ENCODE assay signal across 7 mouse cellular contexts in genomic region chr11:3539111-3539825, GRCm38 (mm10). TPM values are rescaled to one million over a fixed set of nuclear protein-coding genes. Genes with fewer than 3 reads are reported as not detected.
DNase-seq lines count a peak whose midpoint lies in the region; ATAC-seq and TF ChIP-seq lines count a peak whose summit lies in the region.

No protein-coding gene starts in this region.

- intact Hi-C loops in left cerebral cortex, postnatal 4 days (cut with DNase I): loop anchor here (5.0 to 10.0 kb wide), 2 partner anchors 248 to 376 kb away; partner anchors contain the start of gene Slc35e4

- H3K9ac ChIP-seq in intestine, postnatal 0 days (ENCODE audit: low read depth, low read length): peak overlapping the region; percentile 60
- peak overlapping the region; percentile 71 for H3K9ac ChIP-seq in midbrain, embryonic 12.5 days (replicated peaks)

- no peaks in the 10 kb centered on the region; the same call in 1 of the 2 replicates for H3K36me3 ChIP-seq in intestine, postnatal 0 days (ENCODE audit: control insufficient read depth, insufficient read depth)
- no peaks in the 10 kb centered on the region for H3K36me3 ChIP-seq in midbrain, embryonic 12.5 days
- H3K36me3 ChIP-seq in small intestine, adult 2 months (ENCODE audit: control insufficient read depth, insufficient read depth, low read length): no peaks in the 10 kb centered on the region

- ATAC-seq in intestine, postnatal 0 days: peak; percentile 87
- ATAC-seq in midbrain, embryonic 12.5 days (ENCODE audit: low FRiP score, low read depth): peak; percentile 90

- peak overlapping the region; percentile 95 for H3K4me2 ChIP-seq in intestine, postnatal 0 days (replicated peaks; ENCODE audit: low read depth)
- peak overlapping the region; percentile 65 for H3K4me2 ChIP-seq in midbrain, embryonic 12.5 days (replicated peaks)

- no peaks in the 10 kb centered on the region for H3K27me3 ChIP-seq in intestine, postnatal 0 days (replicated peaks; ENCODE audit: control insufficient read depth, insufficient read depth, low read length)
- H3K27me3 ChIP-seq in midbrain, embryonic 12.5 days: no peaks in the 10 kb centered on the region; the same call in 1 of the 2 replicates
- H3K27me3 ChIP-seq in small intestine, adult 2 months (ENCODE audit: control insufficient read depth, insufficient read depth, low read length): no peaks in the 10 kb centered on the region

- WGBS in intestine, postnatal 0 days: 3% methylated on average over 33 of the region's 33 CpGs
- 5% methylated on average over 33 of the region's 33 CpGs for WGBS in midbrain, embryonic 12.5 days
- WGBS in small intestine, adult 2 months: 2% methylated on average over 33 of the region's 33 CpGs

- no peaks in the 10 kb centered on the region for H3K9me3 ChIP-seq in intestine, postnatal 0 days (ENCODE audit: control insufficient read depth)
- H3K9me3 ChIP-seq in midbrain, embryonic 12.5 days: no peaks in the 10 kb centered on the region

- peak overlapping the region; percentile 35; the same call in 1 of the 2 replicates for H3K27ac ChIP-seq in intestine, postnatal 0 days (ENCODE audit: low read depth, low read length)
- no peak overlapping the region for H3K27ac ChIP-seq in midbrain, embryonic 12.5 days (replicated peaks)
- peak overlapping the region; percentile 78 for H3K27ac ChIP-seq in small intestine, adult 2 months (ENCODE audit: insufficient read depth, low read depth, low read length)

- peak; percentile 92 for DNase-seq in adrenal gland, adult 8-10 months
- DNase-seq in embryo, embryonic 9.5 days (ENCODE audit: extremely low spot score): peak; percentile 94
- DNase-seq in gastrocnemius, postnatal 4 days (ENCODE audit: low spot score in 2 of 2): peak; percentile 76 to 89
- DNase-seq in left cerebral cortex, postnatal 4 days: peak; percentile 91

- peak overlapping the region; percentile 64 for H3K4me3 ChIP-seq in intestine, postnatal 0 days (ENCODE audit: low read depth, low read length)
- peak overlapping the region; percentile 56 for H3K4me3 ChIP-seq in midbrain, embryonic 12.5 days
- peak overlapping the region; percentile 78 for H3K4me3 ChIP-seq in small intestine, adult 2 months (ENCODE audit: low read depth, low read length)

- peaks cover 11% of the 10 kb centered on the region for H3K4me1 ChIP-seq in intestine, postnatal 0 days (replicated peaks; ENCODE audit: control insufficient read depth, insufficient read depth, low read length)
- H3K4me1 ChIP-seq in midbrain, embryonic 12.5 days: peaks cover 34% of the 10 kb centered on the region
- peaks cover 21% of the 10 kb centered on the region for H3K4me1 ChIP-seq in small intestine, adult 2 months (ENCODE audit: control insufficient read depth, insufficient read depth, insufficient read length, low read length)

- TF ChIP-seq CTCF in intestine, postnatal 0 days (IDR thresholded peaks at IDR 0.05; ENCODE audit: low read depth): peak; percentile 29; the same call in 1 of the 2 replicates
- no peak for TF ChIP-seq CTCF in small intestine, adult 2 months (IDR thresholded peaks at IDR 0.05; ENCODE audit: extremely low read depth, insufficient read length, insufficient replicate concordance, low read depth, low read length)

- TF ChIP-seq POLR2A in small intestine, adult 2 months (IDR thresholded peaks at IDR 0.05; ENCODE audit: low read depth, low read length): peak; percentile 96

RNA-seq across cellular contexts. Expression of gene Smtn, which starts 1.1 kb away (rescaled TPM):
- 10 to 100 TPM; 36.6 to 93.0 (median 52.5) TPM for total RNA-seq in adrenal gland, adult 8-10 months (2022)
- total RNA-seq in gastrocnemius, postnatal 4 days (2021): 100 to 1,000 TPM; 283 to 313 TPM
- 75.1 and 82.9 TPM in 2 replicates for polyA plus RNA-seq in intestine, postnatal 0 days (2015; fragmentation: Nextera tagmentation; extraction: Ambion mirVana)
- 10 to 100 TPM; 15.0 to 17.6 TPM for total RNA-seq in left cerebral cortex, postnatal 4 days (2021)
- polyA plus RNA-seq in midbrain, embryonic 12.5 days (2016; fragmentation: Nextera tagmentation; extraction: Ambion mirVana): 36.8 and 39.2 TPM in 2 replicates
- polyA plus RNA-seq in small intestine, adult 2 months (2012; rRNA removed): 46.4 and 54.0 TPM in 2 replicates

RNA-seq across cellular contexts. Expression of gene Selenom, which starts 24.8 kb away (rescaled TPM):
- total RNA-seq in adrenal gland, adult 8-10 months (2022): 10 to 100 TPM; 39.2 to 61.9 (median 57.1) TPM
- 10 to 100 TPM; 85.5 to 88.7 TPM for total RNA-seq in gastrocnemius, postnatal 4 days (2021)
- polyA plus RNA-seq in intestine, postnatal 0 days (2015; fragmentation: Nextera tagmentation; extraction: Ambion mirVana): 283 and 284 TPM in 2 replicates
- total RNA-seq in left cerebral cortex, postnatal 4 days (2021): 100 to 1,000 TPM; 163 to 165 TPM
- polyA plus RNA-seq in midbrain, embryonic 12.5 days (2016; fragmentation: Nextera tagmentation; extraction: Ambion mirVana): 55.4 and 69.3 TPM in 2 replicates
- 107 and 174 TPM in 2 replicates for polyA plus RNA-seq in small intestine, adult 2 months (2012; rRNA removed)

RNA-seq across cellular contexts. Expression of gene Inpp5j, which starts 34.6 kb away (rescaled TPM):
- total RNA-seq in adrenal gland, adult 8-10 months (2022): 1 to 10 TPM in 1 of 4 experiments, under 1 TPM in 3; 0.55 to 1.0 (median 0.75) TPM
- total RNA-seq in gastrocnemius, postnatal 4 days (2021): 1 to 10 TPM in 1 of 2 experiments, under 1 TPM in 1; 0.65 to 1.5 TPM
- 6.8 and 6.9 TPM in 2 replicates for polyA plus RNA-seq in intestine, postnatal 0 days (2015; fragmentation: Nextera tagmentation; extraction: Ambion mirVana)
- total RNA-seq in left cerebral cortex, postnatal 4 days (2021): 10 to 100 TPM; 15.5 to 20.3 TPM
- polyA plus RNA-seq in midbrain, embryonic 12.5 days (2016; fragmentation: Nextera tagmentation; extraction: Ambion mirVana): 0.38 and 0.68 TPM in 2 replicates
- polyA plus RNA-seq in small intestine, adult 2 months (2012; rRNA removed): 12.9 and 22.5 TPM in 2 replicates

RNA-seq across cellular contexts. Expression of gene Pla2g3, which starts 51.2 kb away (rescaled TPM):
- under 1 TPM; 0.17 to 0.59 (median 0.43) TPM for total RNA-seq in adrenal gland, adult 8-10 months (2022)
- total RNA-seq in gastrocnemius, postnatal 4 days (2021): under 1 TPM in 1 of 2 experiments, not detected in 1; 0.10 TPM
- 0.17 and 0.30 TPM in 2 replicates for polyA plus RNA-seq in intestine, postnatal 0 days (2015; fragmentation: Nextera tagmentation; extraction: Ambion mirVana)
- 10 to 100 TPM; 14.6 to 15.4 TPM for total RNA-seq in left cerebral cortex, postnatal 4 days (2021)
- 0.67 and 0.98 TPM in 2 replicates for polyA plus RNA-seq in midbrain, embryonic 12.5 days (2016; fragmentation: Nextera tagmentation; extraction: Ambion mirVana)
- 0.18 and 0.48 TPM in 2 replicates for polyA plus RNA-seq in small intestine, adult 2 months (2012; rRNA removed)

Comparison
In these comparisons a context has a peak if more than half of its experiments do, and no peak if none do; other contexts are left out.
1. RNA of gene Inpp5j, which starts 34.6 kb away (total RNA-seq): 15.5 to 20.3 TPM in left cerebral cortex, postnatal 4 days; 0.65 to 1.5 TPM in gastrocnemius, postnatal 4 days and 0.55 to 1.0 TPM in adrenal gland, adult 8-10 months; every median in the first group is over 4 times any median in the second.
2. Peak in every context shown above with its lines, with median percentiles within 50 percentile points of each other: DNase-seq and H3K4me3 ChIP-seq.